Mouse (Mus musculus) layer of hippocampus, postnatal 36 days (tissue): ENCODE results near the gene Pgpep1l. TPM values are rescaled to one million over a fixed set of nuclear protein-coding genes. Genes with fewer than 3 reads are reported as not detected.

Source experiments
- DNase-seq, 2 experiments: peaks; one replicate each; pipeline ENCODE4 v3.0.0; 2022
- total RNA-seq, 2 experiments: library from RNA; stranded (reverse); gene quantifications; 2 replicates each; pipeline ENCODE4 v1.2.3; 2021

Pgpep1l gene
- total RNA-seq, 2 experiments from 2014 or later: 2.3 to 2.9 TPM

GRCm38 (mm10) chr7:68213842-68214241 lies 50.2 kb downstream of the Pgpep1l start:
- no peak for DNase-seq

GRCm38 (mm10) chr7:68211883-68212282 lies 52.1 kb downstream of the Pgpep1l start:
- no peak for DNase-seq

GRCm38 (mm10) chr7:68210417-68210816 lies 53.6 kb downstream of the Pgpep1l start:
- DNase-seq: no peak

- no peak for DNase-seq
Measured at GRCm38 (mm10) chr7:68209039-68209438, 55.0 kb downstream of the Pgpep1l start.

GRCm38 (mm10) chr7:68205776-68206427 lies 58.1 kb downstream of the Pgpep1l start:
- no peak for DNase-seq

GRCm38 (mm10) chr7:68199609-68200008 lies 64.4 kb downstream of the Pgpep1l start:
- DNase-seq: no peak

GRCm38 (mm10) chr7:68193958-68194695 lies 69.9 kb downstream of the Pgpep1l start:
- DNase-seq: no peak

GRCm38 (mm10) chr7:68189691-68190456 lies 74.2 kb downstream of the Pgpep1l start:
- no peak for DNase-seq

- DNase-seq: no peak
Measured at GRCm38 (mm10) chr7:68189211-68189610, 74.8 kb downstream of the Pgpep1l start.

Other genes starting within 250 kb of the Pgpep1l start
- gene Fam169b, start 9.6 kb upstream of the Pgpep1l start, total RNA-seq: under 1 TPM; 0.51 to 0.92 TPM